Mouse (Mus musculus): ENCODE measurements around the gene Prom1. TPM values are rescaled to one million over a fixed set of nuclear protein-coding genes. Genes with fewer than 3 reads are reported as not detected.
"Not testable (repeated sequence)": the region's sequence is repeated elsewhere in the genome, so short reads cannot be mapped to it uniquely, and the experiment has no call there.

The Prom1 gene
- total RNA-seq (2014; rRNA removed) (13.4 and 22.6 TPM in 2 replicates), polyA plus RNA-seq (2015; fragmentation: Nextera tagmentation; extraction: Ambion mirVana) (14.2 and 15.2 TPM in 2 replicates)

DNA sequence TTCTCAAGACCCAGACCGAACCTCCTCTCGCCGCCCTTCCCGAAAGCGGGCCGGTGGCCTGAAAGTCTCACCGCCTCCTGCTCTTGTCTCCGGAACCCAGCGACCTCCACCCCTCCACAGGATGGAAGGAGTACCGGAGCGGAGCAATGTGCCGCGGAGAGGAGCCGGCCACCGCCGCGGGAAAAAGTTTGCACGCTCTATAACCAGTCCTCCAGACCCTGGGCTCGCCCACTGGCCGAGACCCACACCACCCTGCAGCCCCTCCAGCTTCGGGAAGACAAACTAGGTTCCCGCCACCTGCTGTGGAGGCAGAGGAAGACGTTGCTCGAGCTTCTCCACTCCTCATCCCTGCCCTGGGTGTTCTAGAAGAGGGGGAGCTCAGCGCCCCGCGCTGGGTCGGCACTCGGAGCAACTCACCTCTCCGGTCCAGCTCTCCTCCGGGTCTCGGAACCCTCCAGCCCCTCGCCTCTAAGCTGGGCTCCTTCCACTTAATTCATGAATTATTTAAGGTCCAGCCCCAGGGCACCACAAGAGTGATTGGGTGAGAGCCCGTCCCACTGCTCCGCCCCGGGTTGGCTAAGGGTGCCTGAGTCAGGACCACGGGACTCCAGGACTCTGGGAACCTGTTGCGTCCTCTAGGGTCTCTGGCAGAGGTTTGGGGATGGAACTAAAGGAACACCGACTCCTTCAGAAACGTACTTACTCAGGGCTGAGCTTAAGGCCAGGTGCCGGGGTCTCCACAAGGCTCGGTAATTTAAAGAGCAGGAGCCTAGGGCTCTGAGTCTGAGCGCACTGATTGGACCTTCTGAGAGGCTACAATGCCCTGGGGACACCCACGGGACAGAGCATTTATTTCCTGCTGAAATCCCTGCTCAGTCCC is at the start of gene Prom1:
TSS of gene Prom1 (minus strand) at position 802 of the 880 bp plus-strand sequence.
- TF ChIP-seq CTCF (IDR thresholded peaks at IDR 0.05) = no peak
- WGBS = 2% methylated on average over 44 of the region's 44 CpGs
- no peaks in the 10 kb centered on the region for H3K27me3 ChIP-seq (ENCODE audit: insufficient read depth, low read length)
- DNase-seq (ENCODE audit: low spot score) (no peak), ATAC-seq (ENCODE audit: low FRiP score) (peak; percentile 61)
- peak within 1 kb of the TSS; percentile 53 for H3K4me3 ChIP-seq (ENCODE audit: low read depth, low read length)
- peak within 1 kb of the TSS; percentile 66 for H3K9ac ChIP-seq (replicated peaks; ENCODE audit: low read length, poor library complexity, severe bottlenecking)
- no peak within 1 kb of the TSS for H3K27ac ChIP-seq (ENCODE audit: low read depth, low read length)
- no peaks in the 10 kb centered on the region for H3K4me1 ChIP-seq (ENCODE audit: insufficient read depth, low read length)
- peak within 1 kb of the TSS; percentile 97 for H3K4me2 ChIP-seq (ENCODE audit: low read depth, low read length, poor library complexity, severe bottlenecking)
- no peaks in the 10 kb centered on the region for H3K9me3 ChIP-seq (ENCODE audit: low read length)
- no peaks in the 10 kb centered on the region for H3K36me3 ChIP-seq (ENCODE audit: insufficient read depth, low read length)

GRCm38 (mm10) chr5:44147732-44148131 is 45.9 kb upstream of the Prom1 start:
- whole genome bisulfite sequencing = 89% methylated on average over 3 of the region's 3 CpGs
- Histone ChIP-seq H3K4me3 (ENCODE audit: low read depth, low read length) (no peak overlapping the region), H3K9ac (replicated peaks; ENCODE audit: low read length, poor library complexity, severe bottlenecking) (no peak overlapping the region), H3K27ac (ENCODE audit: low read depth, low read length) (no peak overlapping the region), H3K4me1 (ENCODE audit: insufficient read depth, low read length) (no peaks in the 10 kb centered on the region; the same call in 1 of the 2 replicates), H3K9me3 (ENCODE audit: low read length) (no peaks in the 10 kb centered on the region), H3K27me3 (ENCODE audit: insufficient read depth, low read length) (no peaks in the 10 kb centered on the region), H3K4me2 (ENCODE audit: low read depth, low read length, poor library complexity, severe bottlenecking) (no peak overlapping the region), H3K36me3 (ENCODE audit: insufficient read depth, low read length) (no peaks in the 10 kb centered on the region)
- no peak for ATAC-seq (ENCODE audit: low FRiP score)
- TF ChIP-seq CTCF (IDR thresholded peaks at IDR 0.05) = no peak
- no peak for DNase-seq (ENCODE audit: low spot score)

DNA sequence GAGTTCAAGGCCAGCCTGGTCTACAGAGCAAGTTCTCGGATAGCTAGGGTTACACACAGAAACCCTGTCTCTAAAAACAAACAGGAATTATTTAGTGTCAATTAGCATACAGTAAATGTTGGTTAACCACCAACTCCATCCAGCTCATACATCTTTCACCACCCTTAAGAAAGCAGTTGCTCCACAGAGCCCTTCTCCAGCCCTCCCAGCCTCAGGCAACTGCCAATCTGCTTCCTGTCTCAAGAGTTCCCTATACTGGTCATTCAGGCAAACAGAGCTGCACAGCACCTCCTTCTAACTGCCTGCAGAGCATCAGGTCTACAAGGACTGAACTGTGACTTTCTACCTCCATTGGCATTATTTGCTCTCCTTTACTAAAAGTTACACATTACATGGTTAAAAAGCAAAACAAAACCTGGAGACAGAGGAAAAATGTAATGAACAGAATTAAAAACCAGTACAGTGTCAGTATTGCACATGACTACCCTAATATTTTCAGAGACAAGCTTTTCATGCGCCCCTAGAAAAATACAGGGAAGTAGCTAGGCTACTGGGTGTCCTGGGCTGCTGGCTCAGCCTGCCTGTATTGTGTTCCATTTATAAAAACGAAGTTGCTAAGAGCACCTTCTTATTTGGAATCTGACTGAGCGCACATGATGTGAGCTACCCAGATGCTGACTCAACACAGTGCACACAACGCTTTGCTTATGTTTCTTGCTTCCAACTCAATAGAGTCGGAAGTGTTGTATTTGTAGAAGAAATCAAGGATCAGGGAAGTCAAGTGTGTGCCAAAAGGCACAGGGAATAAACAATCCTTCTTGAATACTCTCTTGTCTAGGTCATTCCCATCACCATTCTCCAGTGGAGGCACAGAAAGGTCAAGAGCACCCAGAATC is 44.9 kb upstream of the Prom1 start:
- no peaks in the 10 kb centered on the region for H3K36me3 ChIP-seq (ENCODE audit: insufficient read depth, low read length)
- no peaks in the 10 kb centered on the region for H3K27me3 ChIP-seq (ENCODE audit: insufficient read depth, low read length)
- DNase-seq (ENCODE audit: low spot score) (no peak), ATAC-seq (ENCODE audit: low FRiP score) (no peak)
- no peaks in the 10 kb centered on the region; the same call in 1 of the 2 replicates for H3K4me1 ChIP-seq (ENCODE audit: insufficient read depth, low read length)
- no peak overlapping the region for H3K9ac ChIP-seq (replicated peaks; ENCODE audit: low read length, poor library complexity, severe bottlenecking)
- H3K27ac ChIP-seq (ENCODE audit: low read depth, low read length) = no peak overlapping the region
- no peaks in the 10 kb centered on the region for H3K9me3 ChIP-seq (ENCODE audit: low read length)
- WGBS = 85% methylated on average over 6 of the region's 6 CpGs
- H3K4me2 ChIP-seq (ENCODE audit: low read depth, low read length, poor library complexity, severe bottlenecking) = no peak overlapping the region
- H3K4me3 ChIP-seq (ENCODE audit: low read depth, low read length) = no peak overlapping the region
- TF ChIP-seq CTCF (IDR thresholded peaks at IDR 0.05) = no peak

GRCm38 (mm10) chr5:44143467-44144235 is 41.8 kb upstream of the Prom1 start:
- Histone ChIP-seq H3K27ac (ENCODE audit: low read depth, low read length) (no peak overlapping the region), H3K4me3 (ENCODE audit: low read depth, low read length) (no peak overlapping the region), H3K9me3 (ENCODE audit: low read length) (no peaks in the 10 kb centered on the region), H3K4me1 (ENCODE audit: insufficient read depth, low read length) (no peaks in the 10 kb centered on the region; the same call in 1 of the 2 replicates), H3K9ac (replicated peaks; ENCODE audit: low read length, poor library complexity, severe bottlenecking) (no peak overlapping the region), H3K4me2 (ENCODE audit: low read depth, low read length, poor library complexity, severe bottlenecking) (no peak overlapping the region), H3K36me3 (ENCODE audit: insufficient read depth, low read length) (no peaks in the 10 kb centered on the region), H3K27me3 (ENCODE audit: insufficient read depth, low read length) (no peaks in the 10 kb centered on the region)
- DNase-seq (ENCODE audit: low spot score) (no peak), ATAC-seq (ENCODE audit: low FRiP score) (no peak)
- 31% methylated on average over 8 of the region's 8 CpGs for WGBS
- TF ChIP-seq CTCF (IDR thresholded peaks at IDR 0.05) = no peak

GRCm38 (mm10) chr5:44127487-44127886 is 25.7 kb upstream of the Prom1 start:
- ATAC-seq (ENCODE audit: low FRiP score) (no peak), DNase-seq (ENCODE audit: low spot score) (no peak)
- Histone ChIP-seq H3K9ac (replicated peaks; ENCODE audit: low read length, poor library complexity, severe bottlenecking) (no peak overlapping the region), H3K27ac (ENCODE audit: low read depth, low read length) (no peak overlapping the region), H3K4me1 (ENCODE audit: insufficient read depth, low read length) (no peaks in the 10 kb centered on the region), H3K4me2 (ENCODE audit: low read depth, low read length, poor library complexity, severe bottlenecking) (no peak overlapping the region), H3K27me3 (ENCODE audit: insufficient read depth, low read length) (no peaks in the 10 kb centered on the region), H3K9me3 (ENCODE audit: low read length) (no peaks in the 10 kb centered on the region), H3K36me3 (ENCODE audit: insufficient read depth, low read length) (no peaks in the 10 kb centered on the region), H3K4me3 (ENCODE audit: low read depth, low read length) (no peak overlapping the region)
- TF ChIP-seq CTCF (IDR thresholded peaks at IDR 0.05) = no peak
- 81% methylated on average over 4 of the region's 4 CpGs for WGBS

- H3K36me3 ChIP-seq (ENCODE audit: insufficient read depth, low read length); ATAC-seq (ENCODE audit: low FRiP score); H3K4me2 ChIP-seq (ENCODE audit: low read depth, low read length, poor library complexity, severe bottlenecking); H3K27ac ChIP-seq (ENCODE audit: low read depth, low read length); H3K27me3 ChIP-seq (ENCODE audit: insufficient read depth, low read length); H3K9me3 ChIP-seq (ENCODE audit: low read length); DNase-seq (ENCODE audit: low spot score); H3K9ac ChIP-seq (replicated peaks; ENCODE audit: low read length, poor library complexity, severe bottlenecking); H3K4me3 ChIP-seq (ENCODE audit: low read depth, low read length); H3K4me1 ChIP-seq (ENCODE audit: insufficient read depth, low read length): not testable (repeated sequence)
- 93% methylated on average over 8 of the region's 8 CpGs for WGBS
Observed at GRCm38 (mm10) chr5:44126574-44126973, 24.7 kb upstream of the Prom1 start.

Data from midbrain, postnatal 0 days (tissue).